Mouse (Mus musculus): ENCODE results near the gene Cap1.

The Cap1 gene

DNA sequence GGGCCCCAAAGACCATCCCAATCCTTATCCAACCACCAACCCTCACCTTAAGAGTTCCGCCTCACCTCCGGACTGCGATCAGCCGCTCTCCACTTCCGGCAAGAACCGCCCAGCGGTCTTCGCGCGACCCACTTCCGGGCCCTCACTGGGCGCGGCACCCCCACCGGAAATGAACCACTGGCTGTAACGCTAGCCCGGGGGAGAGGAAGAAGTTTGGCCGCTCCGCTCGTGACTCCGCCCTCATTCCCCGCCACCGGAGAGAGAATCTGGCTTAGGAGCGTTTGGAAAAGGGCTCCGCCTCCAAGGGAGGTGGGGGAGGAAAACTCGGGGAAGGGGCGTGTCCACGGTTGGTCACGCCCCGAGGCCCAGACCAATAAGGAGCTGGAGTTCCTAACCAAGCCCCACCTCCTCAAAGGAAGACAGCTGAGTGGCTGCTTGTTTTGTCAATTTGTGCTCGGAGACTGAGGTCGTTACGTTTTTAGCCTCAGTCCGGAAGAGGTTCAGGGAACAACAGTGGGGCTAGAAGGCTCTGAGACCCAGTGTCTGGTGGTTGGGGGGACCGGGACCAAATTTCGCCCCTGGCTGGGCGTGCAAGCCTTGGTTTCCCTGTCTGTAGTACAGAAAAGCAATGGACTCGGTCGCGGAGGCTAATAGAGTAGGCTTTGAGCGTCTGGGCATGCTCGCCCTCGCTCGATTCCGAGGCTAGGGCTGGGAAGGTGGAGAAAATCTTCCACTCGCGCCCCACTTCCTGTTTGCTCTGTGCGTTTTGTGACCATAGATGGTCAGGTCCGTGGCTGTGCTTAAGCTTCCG, at the start of gene Cap1:
TSS of gene Cap1 (minus strand) at position 289 of the 811 bp plus-strand sequence.
- peak; percentile 100 for DNase-seq (ENCODE audit: low read depth, low spot score)

DNA sequence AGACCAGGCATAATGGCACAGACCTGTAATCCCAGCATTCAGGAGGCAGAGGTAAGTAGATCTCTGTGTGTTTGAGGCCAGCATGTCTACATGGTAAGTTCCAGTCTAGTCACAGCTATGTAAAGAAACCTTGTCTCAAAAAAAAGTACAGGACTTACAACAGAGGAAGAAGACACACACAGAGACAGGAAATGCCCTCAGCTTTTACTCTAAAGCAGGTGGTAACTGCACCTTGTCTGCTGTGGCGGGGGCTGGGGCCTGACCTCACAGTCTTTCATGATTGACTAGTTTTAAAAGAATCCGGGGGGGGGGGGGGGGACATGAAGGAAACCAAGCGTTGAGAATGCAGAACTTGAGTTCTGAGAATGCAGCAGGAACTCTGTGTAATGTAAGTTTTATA, 48.0 kb upstream of the Cap1 start:
- DNase-seq (ENCODE audit: low read depth, low spot score), result no peak

GRCm38 (mm10) chr4:122933051-122933591, 47.3 kb upstream of the Cap1 start:
- no peak for DNase-seq (ENCODE audit: low read depth, low spot score)

DNA sequence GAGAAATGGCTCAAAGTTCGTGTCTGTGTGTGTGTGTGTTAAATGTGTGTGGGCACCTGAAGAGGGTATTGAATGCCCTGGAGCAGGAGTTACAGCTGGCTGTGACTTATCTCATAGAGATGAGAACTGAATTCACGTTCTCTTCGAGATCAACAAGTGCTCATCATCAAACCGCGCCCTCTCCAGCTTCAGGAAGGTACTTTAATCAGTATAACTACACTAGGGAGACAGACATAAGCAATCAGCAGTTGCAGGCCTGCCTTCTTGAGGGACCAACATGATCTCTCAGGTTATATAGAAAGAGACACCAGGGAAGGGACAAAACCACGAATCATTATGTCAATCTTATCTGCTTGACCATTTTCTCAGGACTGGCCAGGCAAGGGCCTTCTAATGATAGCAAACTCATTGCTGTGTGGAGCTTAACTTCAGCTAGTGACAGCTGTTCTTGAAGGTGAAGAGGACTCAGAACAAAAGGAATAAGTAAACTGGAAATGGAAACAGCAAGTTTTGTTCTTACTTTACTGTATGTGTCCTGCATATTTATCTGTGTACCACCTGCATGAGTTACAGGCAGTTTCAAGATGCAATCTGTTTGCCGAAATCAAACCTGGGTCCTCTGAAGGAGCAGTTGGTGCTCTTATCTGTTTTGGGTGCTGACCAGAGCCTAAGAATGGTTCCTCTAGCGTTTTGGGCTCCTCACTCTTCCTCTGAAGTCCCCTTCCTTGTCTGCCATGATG, 46.6 kb upstream of the Cap1 start:
- no peak for DNase-seq (ENCODE audit: low read depth, low spot score)

DNA sequence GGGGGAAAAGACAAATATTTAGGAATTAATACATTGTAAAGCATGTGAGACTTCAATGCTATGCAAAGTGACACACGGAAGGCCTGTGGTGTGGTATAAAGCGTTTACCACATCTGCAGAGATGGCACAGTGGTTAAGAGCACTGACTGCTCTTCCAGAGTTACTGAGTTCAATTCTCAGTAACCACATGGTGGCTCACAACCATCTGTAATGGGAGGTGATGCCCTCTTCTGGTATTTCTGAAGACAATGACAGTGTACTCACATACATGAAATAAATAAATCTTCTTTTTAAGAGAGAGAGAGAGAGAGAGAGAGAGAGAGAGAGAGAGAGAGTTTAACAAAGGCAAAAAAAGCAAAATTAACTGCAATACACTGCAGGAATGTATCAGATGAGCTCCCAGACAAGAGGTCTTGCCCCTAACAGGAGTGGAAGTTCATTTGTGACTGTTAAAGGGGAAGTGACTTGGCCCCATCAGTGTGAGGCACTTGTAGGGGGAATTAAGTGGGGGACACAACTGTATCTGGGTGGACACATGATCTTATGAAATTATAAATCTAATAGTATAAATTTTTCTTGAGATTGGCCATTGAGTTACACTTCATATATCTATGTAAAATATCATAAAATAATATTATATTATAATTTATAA, 45.2 kb upstream of the Cap1 start:
- DNase-seq (ENCODE audit: low read depth, low spot score), result no peak

DNA sequence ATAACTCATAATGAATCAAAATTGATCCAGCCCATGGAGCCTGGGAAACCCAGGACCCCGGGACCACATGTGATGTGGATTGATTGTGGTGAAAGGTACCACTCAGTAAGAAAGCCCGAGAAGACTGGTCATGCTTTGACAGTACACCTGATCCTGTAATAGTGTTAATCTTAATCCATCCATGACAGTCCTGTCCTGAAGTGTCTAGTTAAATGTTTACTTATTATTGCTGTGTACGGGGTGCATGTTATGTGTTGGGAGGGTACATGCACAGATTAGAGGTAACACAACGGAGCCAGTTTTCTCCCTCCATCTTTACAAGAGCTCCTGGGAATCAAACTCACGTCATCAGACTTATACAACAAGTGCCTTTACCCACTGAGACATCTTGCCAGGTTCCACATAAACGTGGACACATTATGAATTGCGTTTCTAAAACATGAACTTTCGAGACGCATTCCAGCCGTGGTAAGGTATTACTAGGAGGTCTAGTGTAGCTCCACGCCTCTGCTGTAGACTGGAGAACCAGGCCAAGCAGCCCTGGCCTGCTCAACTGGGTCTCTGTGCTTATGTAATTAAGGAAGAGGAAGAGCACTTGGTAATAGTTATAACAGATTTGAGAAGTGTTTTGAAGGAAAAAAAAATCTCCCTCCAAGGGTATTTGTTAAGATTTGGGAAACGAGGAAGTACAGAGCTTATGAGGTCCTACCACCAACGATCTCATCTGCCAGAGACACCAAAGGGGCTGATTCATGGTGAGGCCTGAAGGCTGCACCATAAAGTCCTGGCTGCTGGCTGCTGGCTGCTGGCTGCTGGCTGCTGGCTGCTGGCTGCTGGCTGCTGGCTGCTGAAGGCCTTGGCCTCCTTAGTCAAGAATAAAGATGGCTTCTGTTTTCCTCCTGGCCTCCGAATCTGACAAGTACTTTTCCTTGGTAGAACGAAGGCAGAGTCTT, 37.8 kb upstream of the Cap1 start:
- no peak for DNase-seq (ENCODE audit: low read depth, low spot score)

- no peak for DNase-seq (ENCODE audit: low read depth, low spot score)
Observed at GRCm38 (mm10) chr4:122922841-122923240, 37.0 kb upstream of the Cap1 start.

GRCm38 (mm10) chr4:122915985-122916384, 30.1 kb upstream of the Cap1 start:
- no peak for DNase-seq (ENCODE audit: low read depth, low spot score)

DNA sequence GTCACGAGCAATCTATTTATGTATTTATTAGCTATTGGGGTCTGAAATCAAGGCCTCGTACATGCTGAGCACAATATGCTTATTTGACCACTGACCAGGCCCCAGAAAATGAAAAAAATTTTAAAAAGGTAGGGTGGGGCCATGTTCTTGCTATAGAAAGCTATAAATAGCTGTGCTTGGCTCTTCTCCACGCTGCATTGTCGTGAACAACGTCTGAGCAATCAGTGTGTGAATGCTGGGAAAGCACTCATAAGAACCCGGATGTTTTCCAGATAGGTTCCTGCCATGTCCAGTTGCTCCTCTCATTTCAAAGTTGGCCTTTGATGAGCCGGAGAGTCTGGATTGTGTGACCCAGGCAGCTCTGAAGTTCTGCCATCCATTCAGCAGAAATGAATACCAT, 28.3 kb upstream of the Cap1 start:
- DNase-seq (ENCODE audit: low read depth, low spot score), result no peak

GRCm38 (mm10) chr4:122912613-122913012, 26.8 kb upstream of the Cap1 start:
- DNase-seq (ENCODE audit: low read depth, low spot score), result no peak

DNA sequence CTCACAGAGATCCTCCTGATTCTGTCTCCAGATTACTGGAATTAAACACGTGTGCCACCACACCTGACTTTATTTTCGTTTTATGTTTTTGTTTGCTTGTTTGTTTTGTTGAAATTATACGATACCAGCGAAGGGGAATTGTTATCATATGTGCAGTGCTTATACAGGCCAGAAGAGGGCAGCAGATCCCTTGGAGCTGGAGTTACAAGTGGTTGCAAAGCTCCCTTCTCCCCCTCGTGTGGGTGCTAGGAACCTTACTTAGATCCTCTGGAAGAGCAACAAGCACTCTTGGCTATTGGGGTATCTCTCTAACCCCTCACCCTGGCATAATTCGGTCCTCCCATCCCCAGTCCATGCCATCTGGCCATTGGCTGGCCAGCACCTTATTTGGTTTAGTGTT, 24.7 kb upstream of the Cap1 start:
- no peak for DNase-seq (ENCODE audit: low read depth, low spot score)

GRCm38 (mm10) chr4:122909572-122910189, 23.8 kb upstream of the Cap1 start:
- DNase-seq (ENCODE audit: low read depth, low spot score), result no peak

- DNase-seq (ENCODE audit: low read depth, low spot score), result no peak
Observed at GRCm38 (mm10) chr4:122905359-122905758, 19.5 kb upstream of the Cap1 start.

DNA sequence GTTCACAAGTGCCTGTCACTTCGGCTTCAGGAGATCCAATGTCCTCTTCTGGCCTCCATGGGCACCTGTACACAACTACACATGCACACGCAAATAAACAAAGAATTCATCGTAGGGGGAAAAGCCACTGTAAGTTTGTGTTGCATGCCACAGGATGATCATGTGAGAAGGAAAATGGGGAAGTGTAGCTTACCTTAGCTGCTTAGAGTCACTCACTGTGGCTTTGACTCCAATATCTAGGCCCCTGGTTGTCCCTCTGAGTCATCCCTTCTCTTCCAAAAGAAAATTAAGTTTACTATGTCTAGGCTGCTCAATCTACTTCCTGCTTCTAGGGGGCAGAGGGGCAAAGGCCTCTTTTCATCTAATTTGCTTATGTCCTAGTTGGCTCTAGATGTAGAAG, 17.9 kb upstream of the Cap1 start:
- DNase-seq (ENCODE audit: low read depth, low spot score), result no peak

GRCm38 (mm10) chr4:122902156-122902555, 16.3 kb upstream of the Cap1 start:
- DNase-seq (ENCODE audit: low read depth, low spot score), result no peak

- no peak for DNase-seq (ENCODE audit: low read depth, low spot score)
Observed at GRCm38 (mm10) chr4:122898313-122898712, 12.5 kb upstream of the Cap1 start.

- no peak for DNase-seq (ENCODE audit: low read depth, low spot score)
Observed at GRCm38 (mm10) chr4:122897750-122898149, 11.9 kb upstream of the Cap1 start.

DNA sequence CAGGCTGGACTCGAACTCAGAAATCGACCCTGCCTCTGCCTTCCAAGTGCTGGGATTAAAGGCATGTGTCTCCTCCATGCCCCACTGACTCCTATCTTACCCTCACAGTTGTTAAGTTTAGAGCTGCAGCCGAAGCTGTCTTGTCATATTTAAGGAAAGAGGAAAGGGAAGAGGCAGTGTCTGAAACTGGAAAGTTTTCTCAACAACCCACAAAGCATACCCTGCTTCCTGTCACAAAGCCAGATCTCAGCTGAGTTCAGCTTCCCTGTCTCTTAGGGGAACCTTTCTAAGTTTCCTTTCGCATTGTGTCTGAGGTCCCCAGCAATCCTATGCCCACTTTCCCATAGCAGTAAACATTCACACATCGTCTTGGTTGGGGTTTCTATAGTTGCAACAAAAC, 6.3 kb upstream of the Cap1 start:
- no peak for DNase-seq (ENCODE audit: low read depth, low spot score)

DNA sequence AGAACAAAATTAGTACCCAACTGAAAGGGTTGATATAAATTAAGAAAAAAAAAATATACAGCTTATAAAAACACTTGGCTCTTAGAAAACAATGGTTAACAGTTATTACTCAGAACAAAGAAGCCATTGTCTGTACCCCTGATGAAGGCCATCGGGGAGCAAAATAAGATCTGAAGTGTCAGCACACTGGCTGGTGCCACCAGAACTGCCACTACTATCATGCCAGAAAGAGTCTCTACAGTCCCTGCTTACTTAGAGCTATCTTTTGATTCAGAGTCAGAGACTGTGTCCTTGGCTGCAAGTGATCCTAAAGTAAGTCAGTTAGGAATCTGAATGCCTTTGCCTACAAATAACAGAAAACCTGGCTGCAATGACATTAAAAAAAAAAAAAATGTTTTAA, 5.7 kb upstream of the Cap1 start:
- DNase-seq (ENCODE audit: low read depth, low spot score), result no peak

DNA sequence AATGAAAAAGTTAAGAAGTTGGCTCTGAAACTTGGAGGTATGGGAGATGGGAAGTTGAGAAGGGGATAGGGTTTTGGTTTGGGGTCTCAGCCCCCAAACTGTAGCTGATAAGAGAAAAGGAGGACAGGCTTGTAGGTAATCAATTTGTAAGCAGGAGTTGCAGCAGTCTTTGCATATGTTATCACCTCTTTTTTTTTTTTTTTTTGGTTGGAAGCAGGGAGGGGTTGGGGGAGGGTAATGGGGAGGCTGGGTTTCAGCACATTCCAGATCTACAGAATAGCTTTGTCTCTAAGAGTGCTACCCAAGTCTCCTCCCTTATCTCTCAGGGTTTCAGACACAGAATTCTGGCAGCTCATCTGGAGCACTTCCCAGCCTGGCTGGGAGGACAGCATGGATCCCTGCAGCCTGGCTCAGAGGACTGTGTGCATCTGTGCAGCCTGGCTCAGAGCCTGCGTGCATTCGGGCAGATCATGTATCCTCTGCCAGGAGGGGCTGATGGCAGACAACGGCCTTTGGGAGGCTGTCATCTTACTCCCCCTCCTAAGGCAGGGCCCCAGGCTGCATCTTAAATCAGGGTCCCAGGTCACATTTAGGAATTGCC, 5.1 kb upstream of the Cap1 start:
- DNase-seq (ENCODE audit: low read depth, low spot score), result no peak
